Mouse (Mus musculus) G1E (cell line): ENCODE results near the gene Elovl6. TPM values are rescaled to one million over a fixed set of nuclear protein-coding genes. Genes with fewer than 3 reads are reported as not detected.

Experiments
- ATAC-seq: 2 replicates; pipeline ENCODE4 v1.8.0; 2016; ENCODE audit warnings: mild to moderate bottlenecking; ENCODE audit not compliant: insufficient number of reproducible peaks, poor library complexity, low FRiP score, severe bottlenecking; ENCODE audit errors: extremely low read depth
- DNase-seq: peaks from one replicate; pipeline ENCODE4 v3.0.0; 2012; ENCODE audit warnings: low spot score
- H3K27me3 ChIP-seq: 2 replicates; pipeline ENCODE4 v1.6.1; 2012; ENCODE audit warnings: mild to moderate bottlenecking, low read length, inconsistent platforms; ENCODE audit not compliant: insufficient read depth
- H3K36me3 ChIP-seq: replicated peaks from 2 replicates; pipeline ENCODE3; 2012; ENCODE audit warnings: mild to moderate bottlenecking, inconsistent platforms
- H3K4me1 ChIP-seq: 2 replicates; pipeline ENCODE4 v1.6.1; 2012; ENCODE audit warnings: low read depth, low read length, inconsistent platforms, mixed read lengths; ENCODE audit not compliant: insufficient read depth
- H3K4me3 ChIP-seq: 2 replicates; pipeline ENCODE4 v1.5.1; 2012; ENCODE audit warnings: low read depth, mild to moderate bottlenecking, inconsistent platforms, low read length, moderate library complexity, mixed read lengths
- H3K9me3 ChIP-seq: replicated peaks from 2 replicates; pipeline ENCODE4 v1.6.1; 2012; ENCODE audit warnings: inconsistent platforms
- CTCF ChIP-seq: IDR thresholded peaks from 2 replicates; pipeline ENCODE4 v1.5.1; 2012; ENCODE audit warnings: low read depth, low read length, inconsistent platforms, mixed read lengths
- GATA1 ChIP-seq: IDR thresholded peaks from 2 replicates; pipeline ENCODE4 v1.6.1; 2012; ENCODE audit warnings: borderline replicate concordance, low read length, inconsistent platforms, mixed read lengths
- GATA2 ChIP-seq: IDR thresholded peaks from 2 replicates; pipeline ENCODE4 v1.6.1; 2012; ENCODE audit warnings: low read depth, low read length, inconsistent platforms, borderline replicate concordance
- POLR2AphosphoS5 ChIP-seq: IDR thresholded peaks from 2 replicates; pipeline ENCODE4 v1.6.1; 2012; ENCODE audit warnings: low read depth, low read length, inconsistent platforms; ENCODE audit not compliant: insufficient replicate concordance
- TAL1 ChIP-seq: conservative IDR thresholded peaks from 2 replicates; pipeline ENCODE4 v1.6.1; 2012; ENCODE audit warnings: low read depth, low read length, inconsistent platforms, mixed read lengths
- polyA plus RNA-seq: library from polyadenylated mRNA; stranded (reverse); fragments of >175 nt; gene quantifications from 2 replicates; pipeline ENCODE4 v1.2.3, GENCODE M21; 2012
- total RNA-seq, 2 experiments: library from RNA; stranded (forward) in 1 of 2; stranded (reverse) in 1 of 2; fragments of 200-1000 nt in 1 of 2; fragments of >200 nt in 1 of 2; fragmentation: Nextera tagmentation in 1 of 2; gene quantifications; 2 replicates each; pipeline ENCODE4 v1.2.3; 2014 to 2017

Gene Elovl6
- total and polyA plus RNA-seq, 3 experiments, result 2.3 to 20.4 (median 20.4) TPM

- no peak overlapping the region for H3K4me3 ChIP-seq
- DNase-seq, result no peak
- TF ChIP-seq TAL1, result no peak
- no peak for TF ChIP-seq POLR2AphosphoS5
- no peak for TF ChIP-seq GATA2
- TF ChIP-seq GATA1, result no peak
- no peak for TF ChIP-seq CTCF
- H3K4me1 ChIP-seq, result peaks cover 10% of the 10 kb centered on the region
- ATAC-seq, result peak; percentile 80
- no peaks in the 10 kb centered on the region for H3K9me3 ChIP-seq
- H3K27me3 ChIP-seq, result no peaks in the 10 kb centered on the region
- H3K36me3 ChIP-seq, result peaks cover 73% of the 10 kb centered on the region
Measured at GRCm38 (mm10) chr3:129633518-129633917, 101.4 kb downstream of the Elovl6 start.

- TF ChIP-seq TAL1, result no peak
- TF ChIP-seq GATA1, result no peak
- TF ChIP-seq GATA2, result no peak
- H3K4me3 ChIP-seq, result no peak overlapping the region
- H3K36me3 ChIP-seq, result peaks cover 65% of the 10 kb centered on the region
- ATAC-seq, result no peak
- DNase-seq, result no peak
- peaks cover 10% of the 10 kb centered on the region for H3K4me1 ChIP-seq
- no peaks in the 10 kb centered on the region for H3K9me3 ChIP-seq
- no peaks in the 10 kb centered on the region for H3K27me3 ChIP-seq
Measured at GRCm38 (mm10) chr3:129634260-129634901, 102.2 kb downstream of the Elovl6 start.

GRCm38 (mm10) chr3:129637446-129637845 lies 105.3 kb downstream of the Elovl6 start:
- peaks cover 39% of the 10 kb centered on the region for H3K36me3 ChIP-seq
- peaks cover 10% of the 10 kb centered on the region for H3K4me1 ChIP-seq
- DNase-seq, result no peak
- no peak for ATAC-seq
- TF ChIP-seq GATA1 (no peak), TAL1 (no peak), POLR2AphosphoS5 (no peak), CTCF (no peak), GATA2 (no peak)
- no peak overlapping the region for H3K4me3 ChIP-seq
- H3K27me3 ChIP-seq, result no peaks in the 10 kb centered on the region
- no peaks in the 10 kb centered on the region for H3K9me3 ChIP-seq

- no peak for TF ChIP-seq CTCF
- no peak for TF ChIP-seq TAL1
- TF ChIP-seq GATA2, result no peak
- no peak for TF ChIP-seq GATA1
- TF ChIP-seq POLR2AphosphoS5, result no peak
- H3K4me1 ChIP-seq, result no peaks in the 10 kb centered on the region
- DNase-seq (no peak), ATAC-seq (no peak)
- H3K27me3 ChIP-seq, result no peaks in the 10 kb centered on the region
- H3K9me3 ChIP-seq, result no peaks in the 10 kb centered on the region
- H3K4me3 ChIP-seq, result no peak overlapping the region
- H3K36me3 ChIP-seq, result peaks cover 23% of the 10 kb centered on the region
Measured at GRCm38 (mm10) chr3:129639701-129640100, 107.5 kb downstream of the Elovl6 start.

- Histone ChIP-seq H3K27me3 (peaks cover 2% of the 10 kb centered on the region; the same call in 1 of the 2 replicates), H3K4me1 (no peaks in the 10 kb centered on the region), H3K36me3 (peaks cover 19% of the 10 kb centered on the region), H3K9me3 (no peaks in the 10 kb centered on the region), H3K4me3 (no peak overlapping the region)
- DNase-seq (no peak), ATAC-seq (no peak)
- TF ChIP-seq TAL1, result no peak
- no peak for TF ChIP-seq POLR2AphosphoS5
- TF ChIP-seq GATA2, result no peak
- no peak for TF ChIP-seq GATA1
- TF ChIP-seq CTCF, result no peak
Measured at GRCm38 (mm10) chr3:129640211-129641000, 108.3 kb downstream of the Elovl6 start.

GRCm38 (mm10) chr3:129641621-129642020 lies 109.5 kb downstream of the Elovl6 start:
- no peaks in the 10 kb centered on the region for H3K9me3 ChIP-seq
- DNase-seq (no peak), ATAC-seq (no peak)
- no peaks in the 10 kb centered on the region for H3K4me1 ChIP-seq
- TF ChIP-seq POLR2AphosphoS5 (no peak), TAL1 (no peak), CTCF (no peak), GATA1 (no peak), GATA2 (no peak)
- peaks cover 5% of the 10 kb centered on the region; the same call in 1 of the 2 replicates for H3K27me3 ChIP-seq
- no peak overlapping the region for H3K4me3 ChIP-seq
- peaks cover 13% of the 10 kb centered on the region for H3K36me3 ChIP-seq
